Mouse (Mus musculus) stomach, embryonic 15.5 days (tissue): ENCODE measurements around the gene Pdcd2l. TPM values are rescaled to one million over a fixed set of nuclear protein-coding genes. Genes with fewer than 3 reads are reported as not detected.

Experiments used
- ATAC-seq: fragments of 200-750 bp; cut with Nextera tagmentation; 2 replicates; pipeline ENCODE4 v1.8.0; 2017; ENCODE audit warnings: low read depth, moderate number of reproducible peaks, moderate TSS enrichment; ENCODE audit not compliant: insufficient read depth, low FRiP score
- H3K27ac ChIP-seq: fragments of 300-500 bp; sonication (generic); 2 replicates; pipeline ENCODE4 v1.5.1; 2015; ENCODE audit warnings: mild to moderate bottlenecking, inconsistent platforms
- H3K27me3 ChIP-seq: fragments of 300-500 bp; sonication (generic); replicated peaks from 2 replicates; pipeline ENCODE4 v1.6.1; 2015; ENCODE audit warnings: inconsistent platforms
- H3K36me3 ChIP-seq: fragments of 300-500 bp; sonication (generic); 2 replicates; pipeline ENCODE4 v1.6.1; 2015; ENCODE audit warnings: inconsistent platforms
- H3K4me1 ChIP-seq: fragments of 300-500 bp; sonication (generic); 2 replicates; pipeline ENCODE4 v1.6.1; 2015; ENCODE audit warnings: inconsistent platforms
- H3K4me2 ChIP-seq: fragments of 300-500 bp; sonication (generic); 2 replicates; pipeline ENCODE4 v1.6.1; 2015; ENCODE audit warnings: mild to moderate bottlenecking, inconsistent platforms
- H3K4me3 ChIP-seq: fragments of 300-500 bp; sonication (generic); replicated peaks from 2 replicates; pipeline ENCODE4 v1.5.1; 2015; ENCODE audit warnings: inconsistent platforms
- H3K9ac ChIP-seq: fragments of 300-500 bp; sonication (generic); 2 replicates; pipeline ENCODE4 v1.6.1; 2015; ENCODE audit warnings: inconsistent platforms
- H3K9me3 ChIP-seq: fragments of 300-500 bp; sonication (generic); 2 replicates; pipeline ENCODE4 v1.6.1; 2016; ENCODE audit warnings: inconsistent platforms
- WGBS: fragments of 180-500 bp; shearing (Covaris S2); methylation state at CpG from one replicate; pipeline ENCODE4 v1.1.7; 2015; 5-methylcytosine and 5-hydroxymethylcytosine counted together
- polyA plus RNA-seq: library from polyadenylated mRNA; unstranded; fragments of >200 nt; fragmentation: Nextera tagmentation; extraction: Ambion mirVana; gene quantifications from 2 replicates; pipeline ENCODE4 v1.2.1, GENCODE M21; 2015

Gene Pdcd2l
- polyA plus RNA-seq, 1 experiment from 2014 or later, result 54.4 TPM

DNA sequence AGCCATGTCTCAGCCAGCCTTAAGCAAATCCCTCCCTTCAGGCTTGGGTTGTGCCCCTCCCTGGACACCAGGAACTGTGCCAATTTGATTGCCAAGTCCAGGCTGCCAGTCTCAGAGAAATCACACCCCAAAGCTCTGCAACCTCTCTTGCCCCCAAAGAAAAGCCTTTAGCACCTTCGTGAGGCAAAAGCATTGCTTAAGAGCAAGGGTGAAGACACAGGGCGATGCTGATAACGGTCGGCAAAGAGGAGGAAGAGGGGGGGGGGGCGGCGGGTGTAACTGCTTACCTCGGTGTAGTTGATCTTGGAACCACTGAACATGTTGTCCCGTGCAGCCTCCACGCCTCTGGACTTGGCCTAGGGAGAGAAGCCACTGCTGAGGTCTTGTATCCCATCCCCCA lies 32.2 kb upstream of the Pdcd2l start:
- Histone ChIP-seq H3K27ac (no peak overlapping the region), H3K9me3 (no peaks in the 10 kb centered on the region), H3K27me3 (no peaks in the 10 kb centered on the region), H3K9ac (no peak overlapping the region), H3K4me3 (peak overlapping the region; percentile 81), H3K4me1 (peaks cover 31% of the 10 kb centered on the region), H3K36me3 (peaks cover 33% of the 10 kb centered on the region; the same call in 1 of the 2 replicates), H3K4me2 (peak overlapping the region; percentile 80)
- no peak for ATAC-seq
- 35% methylated on average over 6 of the region's 9 CpGs for whole genome bisulfite sequencing

- no peak overlapping the region for H3K9ac ChIP-seq
- H3K27me3 ChIP-seq, result no peaks in the 10 kb centered on the region
- H3K9me3 ChIP-seq, result no peaks in the 10 kb centered on the region
- H3K4me1 ChIP-seq, result peaks cover 23% of the 10 kb centered on the region
- H3K4me2 ChIP-seq, result 0 out of 2 replicates have a peak overlapping the region, but pooled peaks have one; percentile 80
- H3K36me3 ChIP-seq, result peaks cover 51% of the 10 kb centered on the region
- H3K4me3 ChIP-seq, result no peak overlapping the region
- H3K27ac ChIP-seq, result no peak overlapping the region
- no peak for ATAC-seq
- WGBS, result 87% methylated on average over 12 of the region's 12 CpGs
Measured at GRCm38 (mm10) chr7:34226846-34227245, 30.4 kb upstream of the Pdcd2l start.

- 64% methylated on average over 8 of the region's 8 CpGs for WGBS
- Histone ChIP-seq H3K27ac (no peak overlapping the region), H3K9me3 (no peaks in the 10 kb centered on the region), H3K27me3 (no peaks in the 10 kb centered on the region), H3K4me1 (peaks cover 23% of the 10 kb centered on the region), H3K4me2 (0 out of 2 replicates have a peak overlapping the region, but pooled peaks have one; percentile 13), H3K4me3 (no peak overlapping the region), H3K9ac (no peak overlapping the region), H3K36me3 (peaks cover 58% of the 10 kb centered on the region)
- ATAC-seq, result no peak
Measured at GRCm38 (mm10) chr7:34226086-34226485, 29.6 kb upstream of the Pdcd2l start.

- Histone ChIP-seq H3K27me3 (no peaks in the 10 kb centered on the region), H3K27ac (no peak overlapping the region), H3K9ac (no peak overlapping the region), H3K36me3 (peaks cover 71% of the 10 kb centered on the region), H3K4me2 (no peak overlapping the region), H3K4me3 (no peak overlapping the region), H3K4me1 (peaks cover 23% of the 10 kb centered on the region), H3K9me3 (no peaks in the 10 kb centered on the region)
- ATAC-seq, result no peak
- 91% methylated on average over 6 of the region's 6 CpGs for WGBS
Measured at GRCm38 (mm10) chr7:34224308-34224707, 27.8 kb upstream of the Pdcd2l start.

DNA sequence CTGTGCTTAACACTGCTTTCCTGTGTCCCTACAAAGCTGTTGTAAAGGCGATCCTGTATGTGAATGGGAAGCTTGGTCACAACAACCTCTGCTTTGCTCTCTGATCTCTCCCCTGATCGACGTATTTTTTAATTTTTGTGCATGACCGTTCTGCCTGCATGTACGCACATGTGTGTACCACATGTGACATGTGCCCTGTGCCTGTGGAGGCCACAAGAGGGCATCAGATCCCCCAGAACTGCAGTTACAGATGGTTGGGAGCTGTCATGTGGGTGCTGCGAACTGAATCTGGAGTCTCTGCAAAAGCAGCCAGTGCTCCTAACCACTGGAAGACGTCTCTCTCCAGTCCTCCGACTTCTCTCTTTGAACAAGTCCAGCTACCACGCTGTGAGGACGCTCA lies 25.9 kb upstream of the Pdcd2l start:
- H3K9me3 ChIP-seq, result no peaks in the 10 kb centered on the region
- no peak overlapping the region for H3K4me2 ChIP-seq
- no peak overlapping the region for H3K4me3 ChIP-seq
- H3K9ac ChIP-seq, result no peak overlapping the region
- WGBS, result 94% methylated on average over 10 of the region's 10 CpGs
- no peak overlapping the region for H3K27ac ChIP-seq
- H3K4me1 ChIP-seq, result peaks cover 9% of the 10 kb centered on the region
- peaks cover 75% of the 10 kb centered on the region for H3K36me3 ChIP-seq
- ATAC-seq, result no peak
- H3K27me3 ChIP-seq, result no peaks in the 10 kb centered on the region

DNA sequence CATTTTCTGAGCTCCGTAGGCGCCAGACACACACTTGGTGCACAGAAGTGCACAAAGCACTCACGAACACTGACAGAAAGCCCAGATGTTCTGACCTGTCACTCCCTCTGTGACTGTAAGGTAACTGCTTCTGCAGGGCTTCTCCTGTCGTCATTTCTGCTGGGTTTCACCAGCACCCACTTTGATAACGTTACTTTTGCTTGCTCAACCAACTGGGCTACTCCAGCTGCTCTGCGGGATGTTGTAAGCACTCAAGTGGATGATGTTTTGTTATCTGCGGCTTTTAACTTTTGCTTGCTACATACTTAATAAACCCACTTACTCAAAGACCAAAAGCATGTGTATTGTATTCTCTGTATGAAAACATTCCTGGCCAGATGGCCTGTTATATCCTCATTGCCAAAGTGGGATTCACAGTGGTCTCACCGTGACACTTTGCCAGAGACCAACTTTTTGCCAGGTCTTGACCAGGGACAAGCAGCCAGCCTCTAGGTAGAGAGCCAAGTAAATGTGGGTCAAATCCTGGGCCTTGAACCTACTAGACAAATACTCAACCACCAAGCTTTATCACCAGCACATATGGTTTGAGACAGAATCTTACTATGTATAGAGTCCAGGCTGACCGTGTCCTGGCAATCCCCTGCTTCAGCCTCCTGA lies 25.3 kb upstream of the Pdcd2l start:
- no peaks in the 10 kb centered on the region for H3K9me3 ChIP-seq
- 90% methylated on average over 9 of the region's 9 CpGs for WGBS
- H3K4me2 ChIP-seq, result no peak overlapping the region
- no peak overlapping the region for H3K9ac ChIP-seq
- H3K27ac ChIP-seq, result no peak overlapping the region
- no peak overlapping the region for H3K4me3 ChIP-seq
- peaks cover 8% of the 10 kb centered on the region; the same call in 1 of the 2 replicates for H3K4me1 ChIP-seq
- no peak for ATAC-seq
- H3K27me3 ChIP-seq, result no peaks in the 10 kb centered on the region
- H3K36me3 ChIP-seq, result peaks cover 69% of the 10 kb centered on the region

GRCm38 (mm10) chr7:34218496-34218895 lies 22.0 kb upstream of the Pdcd2l start:
- no peaks in the 10 kb centered on the region for H3K4me1 ChIP-seq
- peaks cover 64% of the 10 kb centered on the region for H3K36me3 ChIP-seq
- H3K27me3 ChIP-seq, result no peaks in the 10 kb centered on the region
- no peak for ATAC-seq
- no peak overlapping the region for H3K4me2 ChIP-seq
- no peak overlapping the region for H3K4me3 ChIP-seq
- H3K9me3 ChIP-seq, result no peaks in the 10 kb centered on the region
- whole genome bisulfite sequencing, result 73% methylated on average over 1 of the region's 1 CpGs
- H3K27ac ChIP-seq, result no peak overlapping the region
- H3K9ac ChIP-seq, result no peak overlapping the region

GRCm38 (mm10) chr7:34216474-34216873 lies 20.0 kb upstream of the Pdcd2l start:
- ATAC-seq, result no peak
- H3K4me1 ChIP-seq, result no peaks in the 10 kb centered on the region
- no peak overlapping the region for H3K9ac ChIP-seq
- no peak overlapping the region for H3K4me3 ChIP-seq
- no peaks in the 10 kb centered on the region for H3K27me3 ChIP-seq
- no peak overlapping the region for H3K4me2 ChIP-seq
- peaks cover 59% of the 10 kb centered on the region for H3K36me3 ChIP-seq
- no peak overlapping the region for H3K27ac ChIP-seq
- no peaks in the 10 kb centered on the region for H3K9me3 ChIP-seq
- WGBS, result 91% methylated on average over 10 of the region's 10 CpGs

- Histone ChIP-seq H3K9ac (no peak overlapping the region), H3K27me3 (no peaks in the 10 kb centered on the region), H3K36me3 (peaks cover 60% of the 10 kb centered on the region), H3K4me2 (no peak overlapping the region), H3K27ac (no peak overlapping the region), H3K4me1 (no peaks in the 10 kb centered on the region), H3K9me3 (no peaks in the 10 kb centered on the region), H3K4me3 (no peak overlapping the region)
- 82% methylated on average over 9 of the region's 9 CpGs for WGBS
- ATAC-seq, result no peak
Measured at GRCm38 (mm10) chr7:34215481-34215880, 19.0 kb upstream of the Pdcd2l start.

DNA sequence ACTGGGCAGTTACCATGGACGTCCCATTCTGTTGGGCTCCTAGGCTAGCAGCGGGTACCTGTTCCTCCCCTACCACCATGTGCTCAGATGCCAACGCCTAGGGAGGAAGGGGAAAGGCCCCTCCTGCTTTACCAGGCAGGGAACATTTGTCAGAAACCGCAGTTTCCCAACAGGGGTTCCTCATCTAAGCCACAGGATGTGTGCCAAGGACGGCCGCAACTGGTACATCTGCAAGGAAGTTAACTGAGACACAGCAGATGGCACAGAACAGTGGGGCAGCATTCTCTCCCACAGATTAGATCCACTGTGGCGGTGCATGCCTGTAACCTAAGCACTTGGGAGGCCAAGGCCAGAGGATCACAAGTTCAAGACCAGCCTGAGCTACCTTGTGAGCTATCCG lies 18.2 kb upstream of the Pdcd2l start:
- no peak overlapping the region for H3K4me3 ChIP-seq
- no peak overlapping the region for H3K9ac ChIP-seq
- no peaks in the 10 kb centered on the region for H3K27me3 ChIP-seq
- H3K4me1 ChIP-seq, result no peaks in the 10 kb centered on the region
- no peaks in the 10 kb centered on the region for H3K9me3 ChIP-seq
- peaks cover 57% of the 10 kb centered on the region for H3K36me3 ChIP-seq
- no peak overlapping the region for H3K27ac ChIP-seq
- no peak overlapping the region for H3K4me2 ChIP-seq
- ATAC-seq, result no peak
- WGBS, result 93% methylated on average over 8 of the region's 8 CpGs

DNA sequence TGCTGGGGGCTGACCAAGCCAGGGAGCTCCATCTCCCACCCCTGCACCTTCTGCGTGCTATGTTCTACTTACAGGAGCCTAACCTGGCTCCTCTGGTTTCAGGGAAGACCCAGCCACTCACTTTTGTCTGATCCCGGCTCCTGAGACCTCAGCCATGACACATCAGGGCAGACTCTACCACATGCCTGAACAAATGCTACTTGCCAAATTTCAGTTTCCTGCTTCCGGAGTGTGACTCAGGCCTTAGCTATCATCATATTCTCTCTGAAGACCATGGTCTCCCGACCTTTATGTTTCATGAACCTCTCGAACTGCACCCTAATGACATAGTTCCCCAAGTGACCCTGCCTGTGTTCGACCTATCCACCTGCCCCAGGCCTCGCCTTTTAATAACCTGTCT lies 16.8 kb upstream of the Pdcd2l start:
- Histone ChIP-seq H3K4me3 (no peak overlapping the region), H3K9ac (no peak overlapping the region), H3K9me3 (no peaks in the 10 kb centered on the region), H3K27me3 (no peaks in the 10 kb centered on the region), H3K4me1 (no peaks in the 10 kb centered on the region), H3K27ac (no peak overlapping the region), H3K36me3 (peaks cover 59% of the 10 kb centered on the region), H3K4me2 (no peak overlapping the region)
- no peak for ATAC-seq
- WGBS, result 87% methylated on average over 7 of the region's 7 CpGs

GRCm38 (mm10) chr7:34208027-34208745 lies 11.7 kb upstream of the Pdcd2l start:
- no peaks in the 10 kb centered on the region for H3K27me3 ChIP-seq
- 90% methylated on average over 9 of the region's 9 CpGs for WGBS
- H3K9ac ChIP-seq, result no peak overlapping the region
- no peak for ATAC-seq
- no peak overlapping the region for H3K27ac ChIP-seq
- no peaks in the 10 kb centered on the region for H3K9me3 ChIP-seq
- no peak overlapping the region for H3K4me3 ChIP-seq
- H3K36me3 ChIP-seq, result peaks cover 77% of the 10 kb centered on the region
- H3K4me2 ChIP-seq, result no peak overlapping the region
- H3K4me1 ChIP-seq, result no peaks in the 10 kb centered on the region
